Mouse (Mus musculus) spleen, adult 2 months (tissue): ENCODE data around the gene Ngef.

ENCODE experiments used
- CTCF ChIP-seq: fragments of 200-500 bp; IDR thresholded peaks from 2 replicates; pipeline ENCODE4 v1.5.1; 2011; ENCODE audit warnings: mild to moderate bottlenecking, inconsistent platforms; ENCODE audit not compliant: insufficient read depth, insufficient read length, insufficient replicate concordance; ENCODE audit errors: extremely low read depth
- POLR2A ChIP-seq: fragments of 200-500 bp; IDR thresholded peaks from 2 replicates; pipeline ENCODE4 v1.6.1; 2011; ENCODE audit warnings: low read depth, low read length, inconsistent platforms

DNA sequence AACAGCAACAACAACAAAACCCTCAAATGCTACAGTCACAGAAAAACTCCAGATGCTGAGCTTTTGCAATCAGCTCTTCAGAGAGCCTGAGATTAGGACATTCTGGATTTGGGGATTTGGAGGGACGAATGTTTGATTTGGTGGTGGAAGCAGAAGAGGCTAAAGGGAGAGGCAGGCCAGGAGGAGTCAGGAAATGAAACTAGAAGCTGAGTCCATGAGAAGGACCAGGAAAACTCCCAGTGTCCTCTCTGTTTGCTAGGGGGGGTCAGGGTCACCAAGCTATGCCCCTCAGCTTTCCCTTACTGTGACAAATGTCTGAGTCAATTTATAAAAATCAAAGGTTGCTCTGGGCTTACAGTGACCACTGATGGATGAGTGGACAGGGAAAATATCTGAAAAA, 20.1 kb downstream of the Ngef start:
- TF ChIP-seq CTCF: no peak
- no peak for TF ChIP-seq POLR2A
